Mouse (Mus musculus) stomach, postnatal 0 days (tissue): ENCODE measurements around the gene Usf1. TPM values are rescaled to one million over a fixed set of nuclear protein-coding genes. Genes with fewer than 3 reads are reported as not detected.

Experiments used
- ATAC-seq: fragments of 200-750 bp; cut with Nextera tagmentation; 2 replicates; pipeline ENCODE4 v1.8.0; 2017; ENCODE audit not compliant: low FRiP score, low TSS enrichment
- DNase-seq: peaks from one replicate; pipeline ENCODE4 v3.0.0-alpha.2; 2016; ENCODE audit warnings: low spot score
- H3K27ac ChIP-seq: fragments of 300-500 bp; sonication (generic); replicated peaks from 2 replicates; pipeline ENCODE4 v1.5.1; 2014; ENCODE audit warnings: mild to moderate bottlenecking, control low read depth
- H3K27me3 ChIP-seq: fragments of 300-500 bp; sonication (generic); 2 replicates; pipeline ENCODE4 v1.6.1; 2014; ENCODE audit warnings: low read length; ENCODE audit not compliant: control insufficient read depth, insufficient read depth
- H3K36me3 ChIP-seq: fragments of 300-500 bp; sonication (generic); 2 replicates; pipeline ENCODE4 v1.6.1; 2014; ENCODE audit warnings: low read length, mixed read lengths; ENCODE audit not compliant: control insufficient read depth, insufficient read depth
- H3K4me1 ChIP-seq: fragments of 300-500 bp; sonication (generic); replicated peaks from 2 replicates; pipeline ENCODE4 v1.6.1; 2014; ENCODE audit warnings: antibody characterized with exemption; ENCODE audit not compliant: control insufficient read depth, insufficient read depth
- H3K4me2 ChIP-seq: fragments of 300-500 bp; sonication (generic); replicated peaks from 2 replicates; pipeline ENCODE4 v1.6.1; 2014; ENCODE audit warnings: low read depth, mild to moderate bottlenecking, control low read depth, moderate library complexity
- H3K4me3 ChIP-seq: fragments of 300-500 bp; sonication (generic); 2 replicates; pipeline ENCODE4 v1.5.1; 2014; ENCODE audit warnings: low read depth, low read length, control low read depth
- H3K9ac ChIP-seq: fragments of 300-500 bp; sonication (generic); 2 replicates; pipeline ENCODE4 v1.6.1; 2014; ENCODE audit warnings: mild to moderate bottlenecking, low read length, control low read depth, mixed read lengths
- H3K9me3 ChIP-seq: fragments of 300-500 bp; sonication (generic); 2 replicates; pipeline ENCODE4 v1.6.1; 2016; ENCODE audit warnings: low read length; ENCODE audit not compliant: control insufficient read depth
- CTCF ChIP-seq: IDR thresholded peaks from 2 replicates; pipeline ENCODE4 v1.5.1; 2016; ENCODE audit warnings: antibody characterized with exemption, low read depth, mild to moderate bottlenecking, moderate library complexity
- EP300 ChIP-seq: optimal IDR thresholded peaks from 2 replicates; pipeline ENCODE3; 2016; ENCODE audit warnings: antibody characterized with exemption
- WGBS: fragments of 180-500 bp; shearing (Covaris S2); extraction: QIAGEN DNeasy Blood & Tissue Kit; methylation state at CpG from one replicate; pipeline ENCODE4 v1.1.7; 2014; 5-methylcytosine and 5-hydroxymethylcytosine counted together
- polyA plus RNA-seq: library from polyadenylated mRNA; unstranded; fragments of >200 nt; fragmentation: Nextera tagmentation; extraction: Ambion mirVana; gene quantifications from 2 replicates; pipeline ENCODE4 v1.2.1, GENCODE M21; 2015

The Usf1 gene
- polyA plus RNA-seq, result 39.1 and 41.6 TPM in 2 replicates

- H3K36me3 ChIP-seq, result peaks cover 4% of the 10 kb centered on the region; the same call in 1 of the 2 replicates
- H3K9me3 ChIP-seq, result no peaks in the 10 kb centered on the region
- TF ChIP-seq EP300 (peak; percentile 49), CTCF (0 out of 2 replicates have a peak, but pooled peaks have one; percentile 23)
- ATAC-seq (peak; percentile 95), DNase-seq (peak; percentile 96)
- H3K9ac ChIP-seq, result peak within 1 kb of the TSS; percentile 96
- 1% methylated on average over 36 of the region's 36 CpGs for WGBS
- H3K4me1 ChIP-seq, result 0 out of 2 replicates have a peak, but pooled peaks cover 3% of the 10 kb centered on the region
- H3K4me2 ChIP-seq, result peak within 1 kb of the TSS; percentile 64
- no peaks in the 10 kb centered on the region for H3K27me3 ChIP-seq
- H3K4me3 ChIP-seq, result peak within 1 kb of the TSS; percentile 94
- peak within 1 kb of the TSS; percentile 96 for H3K27ac ChIP-seq
These were observed at the start of gene Usf1 for GRCm38 (mm10) chr1:171410947-171411484. Gene Usf1, plus strand, starts transcription at chr1:171411313.

GRCm38 (mm10) chr1:171365934-171366333 is 45.2 kb upstream of the Usf1 start:
- Histone ChIP-seq H3K4me2 (no peak overlapping the region), H3K36me3 (no peaks in the 10 kb centered on the region), H3K9ac (no peak overlapping the region), H3K27ac (peak overlapping the region; percentile 56; the same call in 1 of the 2 replicates), H3K9me3 (no peaks in the 10 kb centered on the region), H3K27me3 (no peaks in the 10 kb centered on the region), H3K4me1 (no peaks in the 10 kb centered on the region), H3K4me3 (no peak overlapping the region)
- ATAC-seq (no peak), DNase-seq (no peak)
- TF ChIP-seq CTCF (no peak), EP300 (no peak)
- 47% methylated on average over 7 of the region's 7 CpGs for WGBS

- H3K9me3 ChIP-seq, result no peaks in the 10 kb centered on the region
- peak within 1 kb of the TSS; percentile 51 for H3K4me2 ChIP-seq
- H3K4me3 ChIP-seq, result peak within 1 kb of the TSS; percentile 35
- no peaks in the 10 kb centered on the region for H3K27me3 ChIP-seq
- DNase-seq, result peak; percentile 90
- no peaks in the 10 kb centered on the region for H3K36me3 ChIP-seq
- TF ChIP-seq CTCF, result no peak
- TF ChIP-seq EP300, result no peak
- 32% methylated on average over 20 of the region's 20 CpGs for WGBS
- H3K4me1 ChIP-seq, result 0 out of 2 replicates have a peak, but pooled peaks cover 7% of the 10 kb centered on the region
- H3K27ac ChIP-seq, result peak within 1 kb of the TSS; percentile 91
- ATAC-seq, result peak; percentile 83
- peak within 1 kb of the TSS; percentile 66 for H3K9ac ChIP-seq
These were observed 41.1 kb upstream of the Usf1 start, which contains the start of gene Nectin4 for GRCm38 (mm10) chr1:171369845-171370556. Gene Nectin4, plus strand, starts transcription at chr1:171370099.

- H3K9me3 ChIP-seq, result no peaks in the 10 kb centered on the region
- ATAC-seq (no peak), DNase-seq (no peak)
- H3K4me2 ChIP-seq, result peak overlapping the region; percentile 27
- H3K27ac ChIP-seq, result peak overlapping the region; percentile 61
- 48% methylated on average over 3 of the region's 3 CpGs for WGBS
- H3K4me1 ChIP-seq, result 0 out of 2 replicates have a peak, but pooled peaks cover 7% of the 10 kb centered on the region
- H3K36me3 ChIP-seq, result no peaks in the 10 kb centered on the region
- H3K27me3 ChIP-seq, result no peaks in the 10 kb centered on the region
- no peak for TF ChIP-seq CTCF
- no peak for TF ChIP-seq EP300
- 0 out of 2 replicates have a peak overlapping the region, but pooled peaks have one; percentile 15 for H3K4me3 ChIP-seq
- H3K9ac ChIP-seq, result no peak overlapping the region
These were observed 38.2 kb upstream of the Usf1 start for GRCm38 (mm10) chr1:171372880-171373279.

GRCm38 (mm10) chr1:171373946-171374345 is 37.2 kb upstream of the Usf1 start:
- Histone ChIP-seq H3K4me1 (peaks cover 7% of the 10 kb centered on the region; the same call in 1 of the 2 replicates), H3K4me2 (peak overlapping the region; percentile 31), H3K9me3 (no peaks in the 10 kb centered on the region), H3K9ac (no peak overlapping the region; the same call in 1 of the 2 replicates), H3K4me3 (no peak overlapping the region), H3K36me3 (no peaks in the 10 kb centered on the region), H3K27ac (peak overlapping the region; percentile 63), H3K27me3 (no peaks in the 10 kb centered on the region)
- no peak for TF ChIP-seq EP300
- TF ChIP-seq CTCF, result no peak
- ATAC-seq, result no peak
- no peak for DNase-seq
- WGBS, result 0% methylated on average over 2 of the region's 4 CpGs

GRCm38 (mm10) chr1:171375646-171376097 is 35.4 kb upstream of the Usf1 start:
- H3K4me2 ChIP-seq, result peak overlapping the region; percentile 5; the same call in 1 of the 2 replicates
- ATAC-seq, result peak; percentile 92
- no peaks in the 10 kb centered on the region for H3K9me3 ChIP-seq
- H3K9ac ChIP-seq, result no peak overlapping the region; the same call in 1 of the 2 replicates
- 33% methylated on average over 9 of the region's 9 CpGs for WGBS
- no peaks in the 10 kb centered on the region for H3K27me3 ChIP-seq
- H3K4me3 ChIP-seq, result no peak overlapping the region
- DNase-seq, result peak; percentile 92
- TF ChIP-seq CTCF (no peak), EP300 (peak; percentile 83)
- no peaks in the 10 kb centered on the region for H3K36me3 ChIP-seq
- H3K27ac ChIP-seq, result peak overlapping the region; percentile 72
- peaks cover 10% of the 10 kb centered on the region for H3K4me1 ChIP-seq
